Mouse (Mus musculus) granulocyte monocyte progenitor cell, adult 5-6 weeks (primary cell): ENCODE data around the gene Slc11a2. TPM values are rescaled to one million over a fixed set of nuclear protein-coding genes. Genes with fewer than 3 reads are reported as not detected.
"Not testable (repeated sequence)": the region's sequence is repeated elsewhere in the genome, so short reads cannot be mapped to it uniquely, and the experiment has no call there.

ENCODE experiments used
- ATAC-seq: replicated peaks from 2 replicates; pipeline ENCODE4 v1.8.0; 2016; ENCODE audit warnings: mild to moderate bottlenecking, moderate TSS enrichment, inconsistent platforms; ENCODE audit not compliant: poor library complexity, severe bottlenecking
- total RNA-seq, 2 experiments: library from RNA; stranded (forward) in 1 of 2; stranded (reverse) in 1 of 2; fragments of 200-712, 200-1000 nt in 1 of 2; fragments of >200 nt in 1 of 2; fragmentation: Nextera tagmentation in 1 of 2; gene quantifications; 2 replicates each; pipeline ENCODE4 v1.2.3; 2014 to 2017

The Slc11a2 gene
- total RNA-seq, 2 experiments from 2014 or later = 8.6 to 10.3 TPM

GRCm38 (mm10) chr15:100443126-100443922, 18.5 kb upstream of the Slc11a2 start:
- ATAC-seq = peak; percentile 98

DNA sequence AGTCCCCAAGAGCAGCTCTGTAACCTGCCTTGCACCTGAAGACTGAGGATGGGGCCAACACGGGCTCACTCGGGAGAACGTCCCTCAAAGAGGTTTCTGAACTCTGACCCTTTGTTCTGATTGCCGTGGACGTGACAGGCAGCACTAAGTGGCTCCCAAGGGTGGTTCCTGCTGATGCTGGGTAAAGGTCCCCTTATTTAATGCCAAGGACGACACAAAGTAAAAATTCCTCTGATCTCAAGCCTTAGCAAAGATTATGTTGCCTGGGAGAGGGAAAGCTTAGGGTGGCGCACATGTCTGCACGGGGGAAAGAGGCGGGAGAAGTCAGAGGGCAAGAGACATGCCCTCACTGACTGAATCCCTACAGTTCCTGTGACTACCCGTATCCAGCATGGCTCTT, 11.6 kb upstream of the Slc11a2 start:
- ATAC-seq = no peak

DNA sequence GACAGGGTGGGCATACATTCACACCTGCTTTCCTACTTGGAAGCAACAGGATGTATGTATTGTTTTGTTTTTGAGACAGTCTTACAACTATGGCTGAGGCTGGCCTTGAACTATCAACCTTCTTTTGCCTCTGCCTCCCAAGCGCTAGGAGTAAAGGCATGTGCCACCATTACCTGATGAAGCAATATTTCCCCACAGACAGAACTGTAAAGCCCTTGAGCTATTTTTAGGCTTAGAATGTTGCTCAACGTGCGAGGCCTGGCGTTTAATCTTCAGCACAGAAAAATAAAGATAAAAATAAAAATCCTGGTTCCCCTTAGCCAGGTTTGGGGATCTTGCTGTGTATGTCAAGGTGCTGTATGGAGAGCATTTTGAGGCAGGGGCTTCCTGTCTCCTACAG, 11.2 kb upstream of the Slc11a2 start:
- peak; percentile 71 for ATAC-seq

GRCm38 (mm10) chr15:100433234-100433633, 8.4 kb upstream of the Slc11a2 start:
- ATAC-seq = no peak

- peak; percentile 30 for ATAC-seq
Observed at GRCm38 (mm10) chr15:100429959-100430565, 5.2 kb upstream of the Slc11a2 start.

GRCm38 (mm10) chr15:100428296-100428905, 3.5 kb upstream of the Slc11a2 start:
- ATAC-seq = no peak

GRCm38 (mm10) chr15:100423916-100424315, 956 bp downstream of the Slc11a2 start:
- no peak for ATAC-seq

- peak; percentile 96 for ATAC-seq
Observed at GRCm38 (mm10) chr15:100422899-100423860, 1.7 kb downstream of the Slc11a2 start.

GRCm38 (mm10) chr15:100422476-100422875, 2.4 kb downstream of the Slc11a2 start:
- 0 out of 2 replicates have a peak, but pooled peaks have one; percentile 8 for ATAC-seq

DNA sequence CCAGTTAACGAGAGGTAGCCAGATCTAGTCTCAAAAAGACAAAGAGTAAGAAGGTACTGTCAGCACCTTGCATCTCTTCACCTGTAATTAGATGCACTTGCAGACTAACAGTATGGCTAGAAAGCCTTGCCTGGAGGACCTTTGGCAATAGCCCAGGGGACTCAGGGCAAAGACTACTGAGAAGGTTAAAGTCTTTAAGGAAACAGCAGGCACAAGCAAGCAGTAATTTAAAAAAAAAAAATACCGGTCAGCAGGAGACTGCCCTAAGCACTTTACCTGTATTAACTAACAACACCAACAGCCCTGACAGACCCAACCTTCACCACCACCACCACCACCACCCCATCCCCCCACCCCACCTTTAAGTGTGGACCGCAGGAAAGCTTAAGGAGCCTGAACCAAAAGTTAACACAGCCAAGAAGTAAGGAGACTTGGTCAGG, 3.1 kb downstream of the Slc11a2 start, which contains the start of gene Gm5475:
Gm5475 (plus strand) TSS at position 390 of the 440 bp plus-strand sequence.
- ATAC-seq = not testable (repeated sequence)

- ATAC-seq = peak; percentile 21; the same call in 1 of the 2 replicates
Observed at GRCm38 (mm10) chr15:100421059-100421757, 3.7 kb downstream of the Slc11a2 start.

GRCm38 (mm10) chr15:100419901-100420745, 4.7 kb downstream of the Slc11a2 start:
- ATAC-seq = no peak

- no peak for ATAC-seq
Observed at GRCm38 (mm10) chr15:100419311-100419710, 5.6 kb downstream of the Slc11a2 start.

GRCm38 (mm10) chr15:100417854-100418450, 6.9 kb downstream of the Slc11a2 start:
- ATAC-seq = no peak

- ATAC-seq = no peak
Observed at GRCm38 (mm10) chr15:100415684-100416083, 9.2 kb downstream of the Slc11a2 start.

DNA sequence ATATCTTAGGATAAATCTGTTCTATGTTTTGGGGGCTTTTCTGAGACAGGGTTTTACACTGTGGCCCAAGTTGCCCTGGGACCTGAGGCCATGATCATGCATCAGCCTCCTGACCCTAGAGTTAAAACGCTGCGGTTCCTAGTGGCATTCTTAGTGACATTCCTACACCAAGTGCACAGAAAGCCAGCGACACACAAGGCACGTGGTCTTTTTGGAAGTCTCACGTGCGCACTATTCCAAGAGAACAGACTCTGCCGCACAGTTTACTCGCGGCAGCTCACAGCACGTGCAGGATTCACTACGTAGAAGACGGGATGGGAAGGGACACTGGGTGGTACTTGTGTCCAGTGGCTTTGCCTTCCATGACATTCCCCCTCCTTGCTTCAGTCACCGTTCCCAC, 9.9 kb downstream of the Slc11a2 start:
- no peak for ATAC-seq

DNA sequence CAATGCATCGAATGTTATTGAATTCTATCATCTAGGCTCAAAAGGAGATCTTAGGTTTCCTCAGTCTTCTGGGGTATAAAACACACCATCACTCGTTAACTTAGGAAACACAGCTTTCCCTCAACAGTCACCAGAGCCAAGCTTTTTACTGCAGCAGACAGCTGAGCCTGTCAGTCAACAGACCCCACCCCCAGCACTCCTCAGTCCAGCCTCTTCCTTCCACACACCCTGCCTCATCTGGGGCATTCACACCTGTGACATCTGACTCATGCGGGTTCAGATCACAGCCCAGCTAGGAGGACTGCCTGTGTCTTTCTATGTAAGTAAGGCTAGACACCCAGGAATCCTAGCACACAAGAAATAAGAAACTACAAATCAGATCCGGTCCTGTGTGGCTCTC, 10.9 kb downstream of the Slc11a2 start:
- ATAC-seq = no peak

- ATAC-seq = no peak
Observed at GRCm38 (mm10) chr15:100413306-100413705, 11.6 kb downstream of the Slc11a2 start.
